Mouse (Mus musculus) testis, adult 2 months (tissue): ENCODE measurements around the gene Slmap.

Source experiments
- CTCF ChIP-seq: fragments of 200-500 bp; IDR thresholded peaks from 2 replicates; pipeline ENCODE4 v1.5.1; 2012; ENCODE audit warnings: low read depth, mild to moderate bottlenecking, inconsistent platforms, low read length, moderate library complexity; ENCODE audit not compliant: control insufficient read depth, insufficient read depth, insufficient replicate concordance
- POLR2A ChIP-seq: fragments of 200-500 bp; IDR thresholded peaks from 2 replicates; pipeline ENCODE4 v1.6.1; 2012; ENCODE audit warnings: low read depth, mild to moderate bottlenecking, inconsistent platforms, low read length, moderate library complexity; ENCODE audit not compliant: control insufficient read depth

DNA sequence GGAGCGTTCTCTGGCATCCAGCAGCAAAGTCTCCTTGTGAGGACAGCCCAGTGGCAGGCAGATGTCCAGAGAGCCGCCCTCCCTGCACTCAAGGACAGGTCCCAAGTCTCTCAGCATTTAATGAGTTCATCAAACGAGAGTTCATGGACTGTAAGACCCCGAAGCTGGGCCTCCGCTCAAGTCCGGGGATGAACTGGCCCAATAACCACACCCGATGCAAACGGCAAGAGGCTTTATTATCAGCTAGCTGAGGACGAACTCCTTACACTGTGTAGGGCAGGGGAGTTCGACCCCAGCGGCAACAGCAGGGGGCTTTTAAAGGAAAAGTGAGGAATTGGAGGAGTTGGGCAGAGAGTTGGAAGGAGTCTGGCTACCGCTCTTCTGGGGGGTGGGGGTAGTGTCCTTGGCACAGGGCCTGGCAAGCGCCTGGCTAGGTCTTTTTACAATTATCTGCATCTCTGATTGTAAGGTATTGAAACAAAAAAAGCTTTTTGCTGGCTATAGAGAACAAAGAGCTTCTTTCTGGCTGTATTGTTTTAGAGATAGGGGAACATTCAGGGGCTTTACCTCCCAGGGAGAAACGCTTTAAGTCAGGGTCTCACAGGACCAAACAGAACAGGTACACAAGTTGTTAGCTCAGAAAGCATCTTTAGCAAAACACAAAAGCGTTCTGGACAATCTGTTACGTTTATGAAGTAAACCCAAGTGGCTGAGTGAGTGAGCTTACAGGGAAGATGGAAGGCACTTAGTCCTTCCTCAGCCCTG is 84.5 kb downstream of the Slmap start:
- no peak for TF ChIP-seq POLR2A
- no peak for TF ChIP-seq CTCF
